Mouse (Mus musculus): ENCODE measurements around the gene Cldn11.
"Not testable (repeated sequence)": the region's sequence is repeated elsewhere in the genome, so short reads cannot be mapped to it uniquely, and the experiment has no call there.

Gene Cldn11

DNA sequence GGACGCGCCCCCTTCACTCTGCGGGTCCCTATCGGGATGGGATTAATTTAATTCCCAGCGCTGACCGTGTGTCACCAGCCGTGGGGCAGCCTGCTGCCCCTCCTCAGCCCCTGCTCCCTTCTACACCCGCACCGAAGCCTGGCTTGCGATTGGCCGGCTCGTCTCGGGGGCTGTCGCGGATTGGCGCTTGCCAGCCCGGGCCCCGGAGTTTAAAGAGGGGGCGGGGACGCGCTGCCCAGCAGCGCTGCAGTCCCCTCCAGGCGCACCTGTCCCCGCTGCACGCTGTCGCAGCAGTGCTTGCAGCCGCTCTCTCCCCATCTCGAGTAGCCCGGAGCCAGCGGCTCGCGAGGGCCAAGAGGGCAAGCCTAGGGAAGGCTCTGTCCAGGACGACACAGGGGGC, at the start of gene Cldn11:
TSS of gene Cldn11 (plus strand) at position 215 of the 400 bp plus-strand sequence.
- peak; percentile 87 for DNase-seq

DNA sequence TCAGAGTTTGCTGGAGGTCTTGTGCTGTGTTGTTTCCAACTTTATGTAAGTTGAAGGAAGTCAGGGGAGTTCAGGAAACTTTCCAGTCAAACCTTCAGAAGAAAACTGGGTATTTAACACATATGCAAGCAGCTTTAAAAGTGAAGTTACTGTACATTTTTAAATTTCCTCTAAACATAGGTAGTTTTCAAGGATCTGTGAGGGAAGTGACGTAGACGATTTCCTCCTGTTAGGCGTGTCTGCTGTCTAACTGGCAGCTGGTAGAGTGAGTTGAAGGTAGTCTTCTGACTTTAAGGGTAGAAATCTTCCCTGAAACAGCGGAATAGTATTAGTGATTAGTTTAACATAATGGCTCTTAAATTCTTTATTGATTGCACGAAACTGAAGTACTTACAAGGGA, 49.7 kb upstream of the Cldn11 start:
- DNase-seq: no peak

DNA sequence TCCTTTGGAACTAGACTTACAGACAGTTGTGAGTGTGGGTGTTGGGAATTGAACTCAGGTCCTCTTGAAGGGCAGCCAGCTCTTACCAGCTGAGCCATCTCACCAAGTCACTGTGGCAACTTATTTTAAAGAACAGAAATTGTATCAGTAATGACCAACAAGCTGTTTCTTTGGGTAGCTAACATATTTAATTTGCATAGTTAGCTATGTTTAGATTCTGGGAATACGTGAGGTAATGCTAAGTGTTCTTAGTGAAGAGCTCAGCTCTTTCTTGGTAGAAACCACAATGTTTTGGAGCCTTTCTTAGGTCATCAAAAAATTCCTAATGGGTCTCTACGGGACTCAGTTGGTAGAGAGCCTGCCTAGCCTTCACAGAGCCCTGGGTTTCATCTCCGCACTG, 48.9 kb upstream of the Cldn11 start:
- no peak for DNase-seq

DNA sequence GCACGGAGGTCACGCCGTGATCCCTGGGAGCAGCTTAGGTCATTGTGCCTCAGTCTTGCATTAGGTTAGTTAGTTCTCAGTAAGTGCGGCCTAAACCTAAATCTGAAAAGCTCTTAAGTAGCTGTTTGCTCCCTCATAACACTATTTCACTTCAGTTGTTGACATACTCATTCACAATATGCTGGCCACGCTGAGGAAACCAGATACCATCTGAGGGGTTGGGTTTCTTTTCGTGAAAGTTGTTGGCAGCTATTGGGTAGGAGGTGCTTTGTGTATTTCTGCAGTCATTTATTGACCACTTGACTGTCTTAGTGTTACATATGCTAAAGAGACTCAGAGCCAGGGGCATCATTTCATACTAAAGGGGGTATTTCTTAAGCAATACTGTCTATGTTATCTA, 44.8 kb upstream of the Cldn11 start:
- DNase-seq: no peak

DNA sequence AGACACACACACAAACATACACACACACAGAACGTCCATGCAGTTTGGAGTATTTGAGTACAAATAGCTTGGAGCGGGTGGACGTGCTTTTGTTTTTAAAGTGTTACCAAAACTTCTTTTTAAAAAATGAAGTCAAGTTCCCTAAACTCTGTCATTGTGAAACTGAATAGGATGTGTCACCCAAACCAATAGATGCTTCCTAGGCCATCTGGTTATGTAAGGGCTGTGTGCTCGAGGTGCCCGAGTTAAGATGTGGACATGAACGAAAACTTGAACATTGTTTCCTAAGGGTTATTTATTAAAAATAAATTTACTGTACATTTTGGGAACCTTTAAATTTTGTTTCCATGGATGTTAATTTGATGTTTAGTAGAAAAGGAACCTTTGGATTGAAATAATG, 43.1 kb upstream of the Cldn11 start:
- DNase-seq: no peak

DNA sequence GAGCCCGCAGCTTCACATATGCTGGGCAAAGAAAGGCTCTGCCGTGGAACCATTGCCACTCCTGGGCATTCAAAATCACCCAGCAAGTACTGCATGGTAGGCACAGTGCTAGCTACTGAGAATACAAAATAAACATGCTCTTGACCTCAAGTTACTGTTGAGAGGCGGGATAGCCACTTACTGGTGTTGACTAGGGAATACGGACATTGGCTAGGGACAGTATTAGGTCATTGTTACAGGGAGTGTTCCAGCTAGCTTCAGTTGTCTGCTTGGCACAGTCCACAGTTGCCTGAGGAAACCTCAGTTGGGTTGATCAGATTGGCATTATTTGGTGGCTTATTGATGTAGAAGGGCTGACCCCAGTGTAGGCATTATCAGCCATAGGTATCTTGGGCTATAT, 42.0 kb upstream of the Cldn11 start:
- no peak for DNase-seq

DNA sequence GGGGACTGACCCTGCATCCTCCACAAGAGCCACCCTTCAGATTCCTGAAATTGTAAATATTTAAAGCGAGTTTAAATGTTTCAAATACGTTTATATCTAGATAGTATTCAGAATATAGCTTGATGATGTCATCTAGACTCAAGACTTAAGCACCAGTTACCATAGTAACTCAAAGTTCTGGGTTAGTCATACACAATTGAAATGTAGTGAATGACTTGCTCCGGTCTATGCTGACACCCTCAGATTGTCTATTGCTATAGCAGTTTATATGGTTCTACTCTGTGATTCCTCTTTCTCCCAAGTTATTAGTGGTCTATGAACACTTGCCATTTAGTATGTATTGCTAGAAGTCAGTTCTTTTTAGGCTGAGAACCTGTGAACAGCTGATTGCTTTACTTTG, 40.6 kb upstream of the Cldn11 start:
- DNase-seq: no peak

DNA sequence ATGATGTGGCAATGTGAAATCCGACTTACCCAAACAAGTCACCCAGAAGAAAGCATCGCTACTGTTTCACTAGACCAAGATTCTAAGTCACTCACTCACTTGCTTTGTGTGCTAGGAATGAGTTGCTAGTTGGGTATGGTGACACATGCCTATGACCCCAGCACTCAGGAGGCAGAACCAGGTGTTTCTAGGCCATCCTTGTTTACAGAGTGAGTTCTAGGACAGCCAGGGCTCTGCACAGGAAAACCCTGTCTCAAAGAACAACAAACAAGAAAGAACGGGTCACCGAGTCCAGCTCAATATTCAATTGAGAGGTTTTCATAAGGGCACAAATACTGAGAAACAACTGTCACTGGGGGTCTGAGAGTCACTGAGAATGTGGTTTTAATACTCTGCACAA, 26.6 kb upstream of the Cldn11 start:
- no peak for DNase-seq

DNA sequence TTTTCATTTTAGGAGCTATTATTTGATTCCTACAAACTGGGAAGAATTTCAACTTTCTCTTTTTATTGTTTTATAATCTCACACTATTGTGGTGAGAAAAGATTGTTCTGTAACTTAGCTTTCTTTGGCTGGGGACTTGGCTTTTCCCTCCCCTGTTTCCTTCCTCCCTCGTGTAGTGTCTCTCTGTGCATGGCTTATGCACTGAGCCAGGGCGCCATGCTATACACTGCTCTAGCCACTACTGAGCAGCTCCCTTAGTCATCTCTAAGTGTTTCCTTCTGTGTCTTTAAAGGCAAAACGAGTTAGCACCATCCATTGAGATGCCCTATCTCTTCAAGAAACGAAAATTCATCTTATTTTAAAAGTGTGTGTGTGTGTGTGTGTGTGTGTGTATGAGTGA, 23.4 kb upstream of the Cldn11 start:
- no peak for DNase-seq

DNA sequence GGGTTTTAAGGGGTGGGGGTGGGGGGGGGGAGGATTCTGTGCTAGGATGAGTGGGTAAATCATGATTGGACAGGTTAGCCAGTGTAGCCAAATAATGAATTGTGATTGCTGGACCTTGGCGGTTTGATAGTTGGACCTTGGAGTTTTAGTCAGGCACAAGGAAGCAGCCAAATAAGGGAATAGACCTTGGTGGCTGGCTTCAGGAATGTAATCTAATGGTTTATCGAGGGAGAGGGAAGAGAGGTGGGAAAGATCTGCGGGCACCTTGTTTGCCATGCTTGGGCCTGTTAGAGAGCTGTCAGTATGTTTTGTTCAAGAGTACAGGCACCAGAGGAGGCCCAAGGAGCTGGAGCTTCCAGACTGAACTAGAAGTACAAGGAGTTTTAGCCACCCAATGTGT, 22.9 kb upstream of the Cldn11 start:
- DNase-seq: no peak

DNA sequence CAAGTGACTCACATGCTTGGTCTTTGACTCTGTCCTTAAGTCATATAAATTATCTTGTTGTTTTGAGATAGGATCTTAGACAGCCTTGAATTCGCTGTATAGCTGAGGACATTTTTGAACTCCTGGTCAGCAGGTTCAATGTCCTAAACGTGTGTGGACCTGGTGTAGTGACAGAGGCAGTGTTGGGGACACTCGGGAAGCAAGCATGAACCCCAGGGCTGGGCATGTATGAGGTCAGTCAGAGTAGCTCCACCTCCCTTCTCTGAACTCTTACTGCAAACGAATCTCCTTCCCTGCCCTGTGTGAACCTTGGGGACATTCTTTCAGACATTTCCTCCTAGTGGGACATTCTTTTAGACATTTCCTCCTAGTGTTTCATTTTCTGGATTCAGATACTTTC, 20.0 kb upstream of the Cldn11 start:
- no peak for DNase-seq

DNA sequence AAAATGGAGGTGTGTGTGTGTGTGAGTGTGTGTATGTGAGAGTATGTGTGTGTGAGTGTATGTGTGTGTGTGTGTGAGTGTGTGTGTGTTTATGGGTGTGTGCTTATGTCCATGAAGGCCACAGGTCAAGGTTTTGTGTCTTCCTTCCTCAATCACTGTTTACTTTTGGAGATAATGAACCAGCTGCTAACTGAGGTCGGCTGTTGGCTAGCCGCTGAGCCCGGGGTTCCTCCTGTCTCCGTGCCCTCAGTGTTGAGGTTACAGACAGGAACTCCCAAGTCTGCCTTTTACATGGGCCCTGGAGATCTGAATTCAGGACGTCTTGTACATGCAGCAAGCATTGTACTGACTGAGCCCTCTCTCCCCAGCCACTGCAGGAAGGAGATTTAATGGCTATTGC, 16.1 kb upstream of the Cldn11 start:
- no peak for DNase-seq

DNA sequence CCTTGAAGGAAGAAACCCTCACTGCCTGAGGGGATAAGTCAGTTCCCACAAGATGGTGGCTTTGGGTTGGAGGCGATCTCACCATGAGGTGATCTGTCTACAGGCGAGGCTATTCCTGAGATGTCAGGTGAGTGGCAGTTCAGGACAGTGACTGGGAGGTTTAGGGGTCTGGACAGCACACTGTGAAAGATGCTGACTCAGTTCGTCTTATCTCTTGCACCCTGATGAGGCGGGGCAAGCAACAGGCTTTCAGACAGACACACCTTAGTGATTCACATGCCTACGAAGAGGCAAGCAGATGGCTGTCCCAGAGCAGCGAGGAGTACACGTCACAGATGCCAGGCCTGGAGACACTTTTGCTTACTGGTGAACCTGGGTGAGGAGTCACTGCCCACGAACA, 15.5 kb upstream of the Cldn11 start:
- no peak for DNase-seq

DNA sequence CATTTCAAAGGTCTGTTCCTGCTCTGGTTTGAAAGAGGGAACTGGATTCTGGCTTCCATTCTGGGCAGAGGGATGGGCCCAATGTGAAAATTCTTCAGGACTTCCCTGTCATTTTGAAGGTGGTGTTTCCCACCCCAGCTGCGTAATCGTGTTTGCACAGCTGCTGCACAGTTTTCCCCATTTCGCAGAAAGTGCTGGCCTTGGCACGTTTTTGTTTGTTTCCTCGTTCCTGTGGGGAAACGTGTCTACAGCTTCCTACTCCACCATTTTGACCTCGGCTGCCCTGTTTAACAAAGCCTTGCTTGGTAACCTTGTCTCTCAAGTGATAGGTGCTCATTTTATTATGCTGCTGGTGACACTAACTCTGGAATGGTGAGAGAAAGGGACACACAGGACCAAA, 15.0 kb upstream of the Cldn11 start:
- peak; percentile 24 for DNase-seq

DNA sequence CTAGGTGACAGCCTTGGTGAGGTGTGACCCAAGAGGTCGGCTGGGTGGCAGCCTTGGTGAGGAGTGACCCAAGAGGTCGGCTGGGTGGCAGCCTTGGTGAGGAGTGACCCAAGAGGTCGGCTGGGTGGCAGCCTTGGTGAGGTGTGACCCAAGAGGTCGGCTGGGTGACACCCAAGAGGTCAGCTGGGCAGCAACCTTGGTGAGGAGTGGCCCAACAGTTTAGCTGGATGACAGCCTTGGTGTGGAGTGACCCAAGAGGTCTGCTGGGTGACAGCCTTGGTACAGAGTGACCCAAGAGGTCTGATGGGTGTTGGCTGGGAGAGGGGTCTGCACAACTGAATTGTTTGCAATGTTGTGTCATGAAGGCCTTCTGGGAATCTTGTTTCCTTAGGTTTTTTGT, 13.1 kb upstream of the Cldn11 start:
- DNase-seq: not testable (repeated sequence)

DNA sequence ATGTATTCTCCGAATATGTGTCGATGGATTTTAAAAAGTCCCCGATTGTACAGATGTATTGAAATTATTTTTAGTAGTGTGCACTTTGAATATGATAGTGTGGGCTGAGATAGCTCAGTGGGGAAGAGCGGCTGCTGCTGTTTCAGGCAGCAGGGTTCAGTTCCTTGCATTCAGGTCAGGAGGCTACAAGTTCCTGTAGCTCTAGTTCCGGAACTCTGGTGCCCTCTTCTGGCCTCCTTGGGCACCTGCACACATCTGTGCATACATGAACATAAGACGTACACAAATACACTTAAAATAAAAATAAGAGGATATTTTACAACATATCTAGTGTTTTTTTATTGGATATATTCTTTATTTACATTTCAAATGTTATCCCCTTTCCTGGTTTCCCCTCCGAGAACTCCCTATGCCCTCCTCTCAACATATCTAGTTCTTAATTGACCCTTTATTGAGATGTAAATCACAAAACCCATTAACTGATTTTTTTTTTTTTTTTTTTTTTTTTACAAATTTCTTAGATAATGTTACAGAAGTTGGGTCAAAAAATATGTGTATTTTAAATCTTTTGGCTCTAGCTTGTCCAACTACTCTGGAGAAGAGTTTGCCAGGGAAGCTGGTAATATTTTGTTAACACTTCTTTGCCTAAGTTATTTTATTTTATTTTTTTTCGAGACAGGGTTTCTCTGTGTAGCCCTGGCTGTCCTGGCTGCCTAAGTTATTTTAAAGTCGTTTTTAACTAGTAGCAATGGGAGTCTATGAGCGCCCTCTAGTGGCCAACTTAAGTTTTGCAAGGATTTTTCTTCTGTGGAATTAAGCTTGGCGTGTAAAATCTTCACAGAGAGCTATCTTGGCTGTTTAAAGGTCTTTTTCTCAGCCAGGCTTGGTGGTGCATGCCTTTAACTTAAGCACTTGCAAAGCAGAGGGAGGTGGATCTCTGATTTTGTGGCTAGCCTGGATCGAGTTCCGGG, 11.0 kb upstream of the Cldn11 start:
- DNase-seq: peak; percentile 78

DNA sequence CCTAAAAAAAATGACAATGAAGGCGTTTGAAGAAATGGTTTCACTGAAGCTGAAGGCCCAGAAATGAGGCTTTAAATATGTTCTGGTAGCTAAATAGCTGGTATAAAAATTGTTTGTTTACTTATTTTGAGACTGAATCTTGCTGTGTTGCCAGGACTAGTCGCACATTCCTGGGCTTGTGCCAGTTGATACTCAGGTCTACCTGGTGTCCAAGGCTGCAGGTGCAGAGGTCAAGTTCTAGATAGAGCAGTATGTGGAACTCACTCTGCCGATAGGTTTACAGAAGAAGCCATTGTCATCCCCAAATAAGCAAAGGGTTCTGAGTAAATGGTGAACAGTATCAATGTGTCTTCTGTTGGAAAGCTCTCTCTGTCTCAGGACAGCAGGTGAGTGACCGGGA, 8.1 kb upstream of the Cldn11 start:
- DNase-seq: no peak

DNA sequence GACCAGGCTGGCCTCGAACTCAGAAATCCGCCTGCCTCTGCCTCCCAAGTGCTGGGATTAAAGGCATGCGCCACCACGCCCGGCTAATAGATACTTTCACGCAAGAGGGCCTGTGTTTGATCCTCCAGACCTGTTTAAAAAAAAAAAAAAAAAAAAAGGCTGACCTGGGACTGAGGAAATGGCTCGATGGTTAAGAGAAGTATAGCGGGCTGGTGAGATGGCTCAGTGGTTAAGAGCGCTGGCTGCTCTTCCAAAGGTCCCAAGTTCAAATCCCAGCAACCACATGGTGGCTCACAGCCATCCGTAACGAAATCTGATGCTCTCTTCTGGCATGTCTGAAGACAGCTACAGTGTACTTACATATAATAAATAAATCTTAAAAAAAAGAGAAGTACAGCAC, 4.5 kb upstream of the Cldn11 start:
- DNase-seq: not testable (repeated sequence)

DNA sequence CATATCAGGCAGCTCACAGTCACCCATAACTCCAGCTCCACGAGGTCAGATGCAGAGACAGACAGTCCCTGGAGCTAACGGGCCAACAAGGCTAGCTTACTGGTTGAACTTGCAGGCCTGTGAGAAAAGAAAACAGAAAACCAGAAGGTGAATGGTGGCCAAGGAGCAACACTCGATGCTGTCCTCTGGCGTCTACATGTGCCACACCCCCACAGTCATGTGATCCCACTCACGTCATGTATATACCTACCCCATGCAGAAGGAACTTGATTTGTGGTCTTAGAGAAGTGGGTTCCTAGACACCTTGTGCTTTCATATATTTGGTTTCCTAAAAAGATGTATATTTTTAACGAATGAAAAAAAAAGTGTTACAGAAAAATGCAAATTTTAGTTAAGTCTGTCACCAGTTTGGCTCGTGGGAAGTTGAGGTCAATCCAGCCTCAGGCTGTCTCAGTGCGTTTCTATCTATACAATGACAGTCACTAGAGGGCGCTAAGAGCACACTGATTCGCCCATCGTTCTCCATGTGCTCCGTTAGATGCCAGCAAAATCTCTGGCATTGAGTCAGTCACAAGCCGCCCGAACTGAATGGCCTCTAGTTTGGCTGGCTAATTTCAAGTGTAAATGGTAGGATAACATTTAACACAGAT, 4.0 kb upstream of the Cldn11 start:
- DNase-seq: peak; percentile 93

DNA sequence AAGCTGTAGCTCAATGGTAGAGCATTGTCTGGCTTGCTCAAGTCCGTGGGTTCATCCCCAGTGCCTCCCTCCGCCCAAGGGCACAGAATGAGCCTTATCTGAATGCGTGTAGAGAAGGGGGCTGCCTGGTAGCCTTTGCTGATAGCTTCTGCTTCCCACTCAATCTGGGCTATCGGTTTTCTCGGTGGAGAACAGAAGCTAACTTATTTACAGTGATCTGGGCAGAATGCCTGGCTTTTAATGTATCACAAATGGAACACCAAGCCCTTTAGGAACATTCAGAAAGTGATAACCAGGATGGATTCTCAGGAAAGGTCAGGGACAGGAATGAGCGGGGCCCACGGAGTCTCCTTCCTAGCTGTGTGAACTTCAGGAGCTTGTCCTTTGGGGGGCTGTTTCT, 1.1 kb upstream of the Cldn11 start:
- no peak for DNase-seq

DNA sequence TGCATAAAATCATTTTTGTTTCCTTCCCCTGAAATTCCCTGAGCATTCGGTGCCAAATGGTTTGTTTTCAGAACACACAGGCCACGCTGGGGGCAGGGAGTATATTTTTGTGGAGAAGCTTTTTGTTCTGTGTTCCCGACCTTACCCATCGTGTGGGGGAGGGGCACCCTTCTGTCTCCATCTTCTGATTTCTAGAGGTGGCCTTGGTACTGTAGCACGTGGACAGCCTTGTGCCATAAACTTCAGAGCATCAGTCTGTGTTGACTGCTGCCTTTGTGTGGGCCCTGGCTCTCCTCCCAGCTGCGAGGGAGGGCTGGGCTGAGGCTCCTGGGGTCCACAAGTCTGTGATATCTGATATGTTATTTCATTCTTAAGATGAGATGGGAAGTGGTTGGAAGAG, 2.4 kb downstream of the Cldn11 start:
- DNase-seq: no peak

DNA sequence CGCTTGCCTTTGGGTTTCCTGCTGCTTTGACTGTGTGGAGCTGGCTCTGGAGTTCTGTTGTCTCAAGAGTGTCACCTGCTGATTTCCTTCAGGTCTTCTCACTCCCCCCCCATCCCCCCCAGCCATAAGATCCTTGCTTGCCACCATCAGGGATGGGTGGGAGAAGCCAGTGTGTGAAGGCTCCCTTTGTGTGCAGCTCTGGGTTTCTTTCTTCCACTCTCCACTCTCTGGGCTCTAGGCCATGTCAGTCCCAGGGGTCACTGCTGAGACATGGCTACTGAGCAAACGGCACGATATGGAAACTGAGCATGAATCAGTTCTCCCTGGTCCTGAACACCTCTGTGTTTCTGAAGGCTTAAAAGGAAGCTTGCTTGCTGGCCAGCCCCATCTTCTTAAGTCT, 6.4 kb downstream of the Cldn11 start:
- DNase-seq: no peak

DNA sequence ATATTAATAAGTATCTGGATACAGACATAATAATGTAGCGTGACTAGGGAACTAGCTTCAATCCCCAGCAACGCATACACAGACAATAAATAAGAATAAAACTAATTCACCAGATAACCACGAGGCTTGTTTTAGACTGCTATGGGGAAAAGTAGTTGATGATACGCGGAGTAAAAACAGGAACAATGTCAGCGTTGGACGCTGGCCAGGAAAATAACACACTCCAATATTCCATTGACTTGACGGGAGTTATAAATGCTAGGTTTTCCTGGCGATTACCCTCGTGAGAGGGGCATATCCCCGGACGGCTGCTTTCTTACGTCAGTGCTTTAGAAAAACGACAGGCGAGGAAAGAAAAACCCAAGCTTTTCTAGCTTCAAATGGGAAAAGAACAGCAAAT, 8.1 kb downstream of the Cldn11 start:
- no peak for DNase-seq

DNA sequence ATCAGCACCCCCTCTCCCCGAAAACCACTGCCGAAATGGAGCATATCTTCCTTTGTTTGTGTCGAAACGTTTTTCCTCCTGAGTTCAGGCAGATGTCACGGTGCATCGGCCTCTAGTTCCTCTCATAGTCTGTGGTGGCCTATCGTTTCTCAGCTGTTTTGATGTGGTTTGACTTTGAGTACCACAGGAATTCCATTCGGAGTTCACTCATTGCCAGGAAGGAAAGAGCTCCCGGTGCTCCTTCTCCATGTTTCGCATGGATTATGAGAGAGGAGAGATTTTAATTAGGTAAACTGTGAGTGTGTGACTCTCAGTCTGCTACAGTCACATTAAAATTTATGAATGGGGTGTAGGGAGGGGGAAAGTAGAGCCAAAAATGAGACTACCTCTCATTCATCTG, 10.3 kb downstream of the Cldn11 start:
- no peak for DNase-seq

DNA sequence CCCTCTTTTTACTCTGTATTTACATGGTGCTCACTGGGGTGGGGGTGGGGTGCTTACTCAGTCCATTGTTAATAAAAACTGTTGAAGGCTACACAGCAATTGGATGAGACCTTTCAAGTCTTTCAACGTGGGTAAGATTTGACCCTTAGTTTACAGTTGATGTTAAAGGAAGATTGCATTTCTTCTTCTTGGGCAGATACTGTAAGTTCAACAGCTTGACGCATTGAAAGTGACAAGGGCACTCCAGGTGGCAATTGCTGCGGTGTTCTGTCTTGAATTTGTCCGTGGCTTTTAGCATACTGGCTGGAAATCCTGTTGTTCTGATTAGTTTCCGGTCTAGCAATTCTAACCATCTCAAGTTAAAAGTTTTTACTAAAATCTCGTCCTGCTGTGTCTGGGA, 11.6 kb downstream of the Cldn11 start:
- DNase-seq: no peak

Data from embryo, embryonic 11 days (tissue).